Mouse (Mus musculus): Measurements from ENCODE around the gene Ppp3ca.

- TF ChIP-seq MYOD1 (IDR thresholded peaks at IDR 0.05; ENCODE audit: control insufficient read depth, insufficient read length, low read depth): no peak
- TF ChIP-seq CTCF (IDR thresholded peaks at IDR 0.05; ENCODE audit: control insufficient read depth, insufficient read depth, insufficient read length): no peak
- no peak for TF ChIP-seq USF1 (IDR thresholded peaks at IDR 0.05; ENCODE audit: low read depth)
These were observed 146.4 kb downstream of the Ppp3ca start for GRCm38 (mm10) chr3:136816319-136816718.
